Mouse (Mus musculus) heart, adult 2 months (tissue): ENCODE results near the gene Upk1b. TPM values are rescaled to one million over a fixed set of nuclear protein-coding genes. Genes with fewer than 3 reads are reported as not detected.
A peak's percentile ranks its signal among the peaks of the same experiment; 100 is the strongest.

Experiments
- DNase-seq, 2 experiments: peaks; one replicate each; pipeline ENCODE4 v3.0.0; 2021
- H3K27ac ChIP-seq: fragments of 200-600 bp; 2 replicates; pipeline ENCODE4 v1.8.1; 2022
- H3K27me3 ChIP-seq: fragments of 200-500 bp; 2 replicates; pipeline ENCODE4 v1.6.1; 2012; ENCODE audit warnings: mild to moderate bottlenecking, low read length, inconsistent platforms, mixed read lengths; ENCODE audit not compliant: control insufficient read depth, insufficient read depth
- H3K36me3 ChIP-seq: fragments of 200-500 bp; 2 replicates; pipeline ENCODE4 v1.6.1; 2012; ENCODE audit warnings: low read length, inconsistent platforms; ENCODE audit not compliant: control insufficient read depth, insufficient read depth
- H3K4me1 ChIP-seq: fragments of 200-500 bp; 2 replicates; pipeline ENCODE4 v1.6.1; 2011; ENCODE audit warnings: low read length; ENCODE audit not compliant: control insufficient read depth, insufficient read depth
- H3K4me3 ChIP-seq: fragments of 200-600 bp; 2 replicates; pipeline ENCODE4 v1.8.1; 2022
- H3K79me2 ChIP-seq: fragments of 200-500 bp; replicated peaks from 2 replicates; pipeline ENCODE4 v1.6.1; 2012; ENCODE audit warnings: mild to moderate bottlenecking, inconsistent platforms, low read length, moderate library complexity, mixed read lengths; ENCODE audit not compliant: control insufficient read depth, insufficient read depth
- H3K9ac ChIP-seq: fragments of 200-500 bp; 2 replicates; pipeline ENCODE4 v1.6.1; 2012; ENCODE audit warnings: low read depth, mild to moderate bottlenecking, control low read depth, inconsistent platforms, low read length, mixed read lengths
- CTCF ChIP-seq: fragments of 200-600 bp; IDR thresholded peaks from 2 replicates; pipeline ENCODE4 v1.8.1; 2022; ENCODE audit warnings: antibody characterized with exemption, mild to moderate bottlenecking, moderate library complexity
- EP300 ChIP-seq: fragments of 200-500 bp; IDR thresholded peaks from 2 replicates; pipeline ENCODE4 v1.6.1; 2011; ENCODE audit warnings: low read depth, low read length, control low read depth; ENCODE audit not compliant: insufficient read depth
- POLR2A ChIP-seq: fragments of 200-500 bp; IDR thresholded peaks from 2 replicates; pipeline ENCODE4 v1.6.1; 2011; ENCODE audit warnings: mild to moderate bottlenecking, low read depth, low read length, control low read depth; ENCODE audit not compliant: insufficient read depth
- WGBS: fragments of 180-500 bp; shearing (Covaris S2); methylation state at CpG from one replicate; pipeline ENCODE4 v1.1.7; 2018; 5-methylcytosine and 5-hydroxymethylcytosine counted together
- intact Hi-C: fragments of 180-260 bp; cut with DNase I; formaldehyde crosslinking; loops from one replicate; pipeline ENCODE4 v1.15.1; 2025
- polyA plus RNA-seq: library from polyadenylated mRNA; depleted of rRNA; stranded (reverse); fragments of >200 nt; gene quantifications from 2 replicates; pipeline ENCODE4 v1.2.3, GENCODE M21; 2012; rRNA removed
- total RNA-seq, 2 experiments: library from RNA; stranded (reverse); gene quantifications; 2 replicates each; pipeline ENCODE4 v1.2.3; 2021

Gene Upk1b
- total and polyA plus RNA-seq, 3 experiments, result 3.2 to 8.4 (median 3.8) TPM

DNA sequence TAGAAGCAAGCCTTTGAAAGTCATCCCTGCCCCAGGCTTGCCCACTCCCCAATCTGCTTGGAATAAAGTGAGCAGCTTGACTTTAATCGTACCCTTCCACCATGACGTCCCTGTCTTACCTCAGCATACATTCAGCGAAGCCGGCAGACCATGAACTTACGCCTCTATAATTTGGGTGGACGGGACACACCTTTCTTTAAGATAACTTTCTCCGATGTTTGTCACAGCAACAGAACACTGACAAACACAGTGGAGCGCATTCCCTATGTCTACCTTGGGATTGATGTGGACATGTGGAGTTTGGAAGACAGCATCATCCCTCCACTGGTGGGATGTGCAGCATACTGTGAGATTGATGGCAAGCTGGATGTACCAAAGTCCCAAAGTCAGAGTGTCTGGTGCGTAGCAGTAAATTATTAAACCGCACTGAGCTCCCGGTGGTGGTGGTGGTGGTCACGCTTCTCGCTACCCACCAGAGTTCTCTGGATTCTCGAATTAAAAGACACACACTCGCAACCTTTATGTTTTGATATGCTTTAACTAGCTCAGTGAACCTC is 71.5 kb downstream of the Upk1b start:
- Histone ChIP-seq H3K4me1 (peaks cover 5% of the 10 kb centered on the region), H3K79me2 (no peaks in the 10 kb centered on the region), H3K27ac (peak overlapping the region; percentile 85), H3K9ac (no peak overlapping the region), H3K4me3 (no peak overlapping the region), H3K27me3 (no peaks in the 10 kb centered on the region), H3K36me3 (no peaks in the 10 kb centered on the region)
- DNase-seq, result no peak
- no peak for TF ChIP-seq POLR2A
- no peak for TF ChIP-seq CTCF
- no peak for TF ChIP-seq EP300
- intact Hi-C loops, result loop anchor here (1.0 to 10.0 kb wide), 2 partner anchors 109 to 194 kb away; no protein-coding TSS in a partner anchor
- WGBS, result 92% methylated on average over 15 of the region's 15 CpGs

- Histone ChIP-seq H3K9ac (peak overlapping the region; percentile 45; the same call in 1 of the 2 replicates), H3K36me3 (no peaks in the 10 kb centered on the region), H3K27me3 (no peaks in the 10 kb centered on the region), H3K4me1 (peaks cover 4% of the 10 kb centered on the region), H3K79me2 (no peaks in the 10 kb centered on the region), H3K27ac (peak overlapping the region; percentile 92), H3K4me3 (peak overlapping the region; percentile 51; the same call in 1 of the 2 replicates)
- intact Hi-C loops, result loop anchor here (10.0 kb wide), 1 partner anchor 190 kb away; no protein-coding TSS in a partner anchor
- TF ChIP-seq CTCF, result no peak
- TF ChIP-seq POLR2A, result peak; percentile 82
- TF ChIP-seq EP300, result peak; percentile 53; the same call in 1 of the 2 replicates
- 37% methylated on average over 13 of the region's 13 CpGs for WGBS
- peak; percentile 64 to 71 for DNase-seq
Observed at GRCm38 (mm10) chr16:38724974-38725373, 75.2 kb downstream of the Upk1b start.

DNA sequence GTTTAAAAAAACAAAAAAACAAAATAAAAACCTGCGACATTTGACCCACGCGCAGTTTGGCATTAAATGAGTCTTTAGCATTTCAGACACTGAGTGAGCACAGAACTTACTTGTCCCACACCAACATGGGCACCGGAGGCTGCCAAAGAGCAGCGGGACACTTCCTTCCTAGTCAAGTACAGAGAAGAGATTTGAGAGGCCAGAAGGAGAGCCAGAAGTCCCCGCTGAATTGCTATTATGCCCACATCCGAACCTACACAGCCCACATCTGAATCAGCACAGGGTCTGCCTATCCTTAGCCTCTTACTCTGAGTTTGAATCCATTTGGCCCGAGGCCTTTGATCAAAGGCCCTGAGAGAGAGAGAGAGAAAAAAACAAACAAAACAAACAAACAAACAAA is 75.9 kb downstream of the Upk1b start:
- DNase-seq, result no peak
- peaks cover 2% of the 10 kb centered on the region for H3K4me1 ChIP-seq
- H3K27me3 ChIP-seq, result no peaks in the 10 kb centered on the region
- peak overlapping the region; percentile 51 for H3K4me3 ChIP-seq
- peak overlapping the region; percentile 45 for H3K9ac ChIP-seq
- TF ChIP-seq CTCF, result no peak
- H3K27ac ChIP-seq, result peak overlapping the region; percentile 92
- H3K79me2 ChIP-seq, result no peaks in the 10 kb centered on the region
- no peaks in the 10 kb centered on the region for H3K36me3 ChIP-seq
- WGBS, result 35% methylated on average over 8 of the region's 8 CpGs
- intact Hi-C loops, result loop anchor here (10.0 kb wide), 1 partner anchor 189 kb away; no protein-coding TSS in a partner anchor

Other genes starting within 250 kb of the Upk1b start
- 10 to 100 TPM; 18.3 to 21.8 TPM for gene Tmem39a, start 241.6 kb downstream of the Upk1b start, total RNA-seq
- gene Tmem39a, start 241.6 kb downstream of the Upk1b start, polyA plus RNA-seq, result 45.3 and 65.2 TPM in 2 replicates
- gene Arhgap31, start 87.1 kb downstream of the Upk1b start, total RNA-seq, result 10 to 100 TPM; 38.2 to 41.2 TPM
- gene Arhgap31, start 87.1 kb downstream of the Upk1b start, polyA plus RNA-seq, result 14.1 and 20.1 TPM in 2 replicates
- 10 to 100 TPM in 1 of 2 experiments, 1 to 10 TPM in 1; 8.1 to 13.2 TPM for gene B4galt4, start 58.1 kb downstream of the Upk1b start, total RNA-seq
- 6.4 and 9.6 TPM in 2 replicates for gene B4galt4, start 58.1 kb downstream of the Upk1b start, polyA plus RNA-seq
- not detected for gene 4930435E12Rik, start 28.4 kb upstream of the Upk1b start, total RNA-seq
- gene 4930435E12Rik, start 28.4 kb upstream of the Upk1b start, polyA plus RNA-seq, result not detected in 2 replicates
- gene Igsf11, start 92.3 kb upstream of the Upk1b start, total RNA-seq, result under 1 TPM; 0.48 to 0.76 TPM
- gene Igsf11, start 92.3 kb upstream of the Upk1b start, polyA plus RNA-seq, result 0.50 and 1.0 TPM in 2 replicates